Mouse (Mus musculus) monocyte, adult 2 months (primary cell): ENCODE data around the gene Nle1.
"Not testable (repeated sequence)": the region's sequence is repeated elsewhere in the genome, so short reads cannot be mapped to it uniquely, and the experiment has no call there.

Experiments used
- DNase-seq, 2 experiments: peaks; one replicate each; pipeline ENCODE4 v3.0.0; 2022; ENCODE audit warnings: low spot score in 2 of 2, low read depth in 1 of 2

Nle1 gene

GRCm38 (mm10) chr11:82907651-82908607, at the start of gene Nle1:
Gene Nle1 (minus strand): TSS chr11:82908411.
- DNase-seq, result peak; percentile 81 to 89

- no peak for DNase-seq
Observed at GRCm38 (mm10) chr11:82956925-82957324, 48.7 kb upstream of the Nle1 start.

- DNase-seq, result no peak
Observed at GRCm38 (mm10) chr11:82954631-82955030, 46.4 kb upstream of the Nle1 start.

GRCm38 (mm10) chr11:82952612-82953542, 44.7 kb upstream of the Nle1 start:
- peak; percentile 64 to 65 for DNase-seq

- DNase-seq, result peak in 1 of 2 experiments; percentile 59
Observed at GRCm38 (mm10) chr11:82951865-82952611, 43.8 kb upstream of the Nle1 start.

- DNase-seq, result no peak
Observed at GRCm38 (mm10) chr11:82950736-82951481, 42.7 kb upstream of the Nle1 start, which contains the start of gene Slfn5. Gene Slfn5 (plus strand): TSS chr11:82951349.

GRCm38 (mm10) chr11:82949036-82949435, 40.8 kb upstream of the Nle1 start:
- DNase-seq, result no peak

GRCm38 (mm10) chr11:82947457-82947856, 39.2 kb upstream of the Nle1 start:
- no peak for DNase-seq

GRCm38 (mm10) chr11:82945636-82946035, 37.4 kb upstream of the Nle1 start:
- DNase-seq, result no peak

- no peak for DNase-seq
Observed at GRCm38 (mm10) chr11:82943336-82943735, 35.1 kb upstream of the Nle1 start.

GRCm38 (mm10) chr11:82933186-82933585, 25.0 kb upstream of the Nle1 start:
- no peak for DNase-seq

GRCm38 (mm10) chr11:82931671-82932450, 23.6 kb upstream of the Nle1 start:
- not testable (repeated sequence) for DNase-seq

- not testable (repeated sequence) for DNase-seq
Observed at GRCm38 (mm10) chr11:82931161-82931560, 22.9 kb upstream of the Nle1 start.

- DNase-seq, result not testable (repeated sequence)
Observed at GRCm38 (mm10) chr11:82930391-82930955, 22.3 kb upstream of the Nle1 start.

- DNase-seq, result no peak
Observed at GRCm38 (mm10) chr11:82929633-82929950, 21.4 kb upstream of the Nle1 start.

- DNase-seq, result no peak
Observed at GRCm38 (mm10) chr11:82928897-82929632, 20.9 kb upstream of the Nle1 start.

GRCm38 (mm10) chr11:82923910-82924309, 15.7 kb upstream of the Nle1 start:
- DNase-seq, result not testable (repeated sequence)

GRCm38 (mm10) chr11:82921691-82922090, 13.5 kb upstream of the Nle1 start:
- no peak for DNase-seq
